Mouse (Mus musculus): ENCODE data around the gene Defb48.

The Defb48 gene

DNA sequence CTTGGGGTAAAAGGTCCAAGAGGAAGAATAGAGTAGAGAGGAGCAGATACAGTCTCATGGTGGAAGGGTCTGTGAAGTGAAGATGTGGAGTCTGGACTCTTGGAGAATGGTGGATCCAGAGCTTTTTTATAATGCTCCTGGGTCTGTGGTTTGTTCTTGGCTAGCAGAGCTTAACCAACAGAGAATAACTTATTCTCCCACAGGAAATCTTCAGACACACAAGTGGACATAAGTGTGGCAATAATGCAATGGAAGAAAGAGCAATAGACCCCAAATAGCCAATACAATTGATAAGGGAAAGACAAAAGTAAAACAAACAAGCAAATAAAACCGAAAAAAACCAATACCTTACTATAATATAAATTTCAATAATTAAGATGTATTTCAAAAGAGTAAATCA is at the start of gene Defb48:
Defb48 (minus strand) TSS at position 101 of the 400 bp plus-strand sequence.
- DNase-seq = no peak

DNA sequence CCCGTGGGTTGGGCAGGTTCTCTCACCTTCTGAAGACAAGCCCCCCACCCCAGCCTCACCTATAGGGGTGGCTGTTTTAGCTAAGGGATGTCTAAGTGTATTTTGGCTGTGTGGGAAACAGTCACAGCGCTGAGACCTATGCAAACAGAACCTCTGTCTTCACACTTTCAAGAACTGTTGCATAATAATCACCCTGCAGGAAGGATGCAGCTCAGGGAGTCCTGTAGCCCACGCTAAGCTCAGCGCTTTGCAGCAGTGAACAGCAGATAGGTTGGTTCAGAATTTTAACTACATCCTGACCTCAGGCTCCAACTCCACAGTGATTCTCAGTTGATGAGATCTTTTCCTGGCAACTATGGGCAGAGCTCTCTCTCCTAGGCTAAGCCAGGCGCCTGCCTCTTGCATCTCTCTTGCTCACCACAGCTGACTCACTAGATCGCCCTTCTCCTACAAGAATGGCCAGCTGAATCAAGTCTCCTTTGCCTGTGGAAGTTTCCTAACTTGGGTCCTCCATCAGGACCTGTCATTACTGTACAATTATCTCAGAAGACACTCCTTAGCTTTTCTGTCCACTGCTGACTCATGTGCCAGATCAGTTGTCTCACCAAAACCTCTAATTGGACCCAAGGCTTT is 36.3 kb upstream of the Defb48 start:
- no peak for DNase-seq

DNA sequence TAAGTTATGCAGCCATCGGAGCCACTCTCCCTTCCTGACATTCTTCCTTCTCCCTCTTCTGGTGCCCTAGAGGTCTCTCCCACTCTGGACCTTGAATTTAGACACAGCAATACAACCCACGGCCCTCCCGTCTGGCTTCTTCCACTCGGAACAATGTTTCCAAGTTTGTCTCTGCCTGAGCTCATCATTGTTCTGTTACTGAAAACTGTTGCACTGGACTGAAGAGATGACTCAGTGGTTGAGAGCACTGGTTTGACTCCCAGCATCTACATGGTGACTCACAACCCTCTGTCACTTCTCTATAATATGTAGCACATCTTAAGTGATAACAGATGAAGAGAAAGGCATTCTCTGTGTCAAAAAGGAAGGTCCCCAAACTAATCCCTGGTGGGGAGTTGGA is 30.4 kb upstream of the Defb48 start:
- no peak for DNase-seq

DNA sequence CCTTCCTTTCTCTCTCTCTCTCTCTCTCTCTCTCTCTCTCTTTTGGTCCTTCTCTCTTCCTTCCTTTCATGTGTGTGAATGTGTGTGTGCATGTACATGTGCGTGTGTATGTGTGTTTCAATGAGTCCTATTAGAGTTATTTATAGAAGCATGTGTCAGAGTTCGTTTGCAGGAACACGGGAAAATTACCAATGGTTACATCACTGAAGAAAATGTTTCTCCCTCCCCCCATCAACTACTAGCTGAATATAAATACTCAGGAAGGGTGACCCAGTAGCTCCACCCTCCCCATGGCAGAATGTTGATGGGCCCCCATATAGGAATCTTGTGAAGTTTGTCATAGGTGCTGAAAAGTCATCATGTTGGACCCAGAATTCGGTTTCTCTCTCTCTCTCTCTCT is 28.8 kb upstream of the Defb48 start:
- DNase-seq = no peak

DNA sequence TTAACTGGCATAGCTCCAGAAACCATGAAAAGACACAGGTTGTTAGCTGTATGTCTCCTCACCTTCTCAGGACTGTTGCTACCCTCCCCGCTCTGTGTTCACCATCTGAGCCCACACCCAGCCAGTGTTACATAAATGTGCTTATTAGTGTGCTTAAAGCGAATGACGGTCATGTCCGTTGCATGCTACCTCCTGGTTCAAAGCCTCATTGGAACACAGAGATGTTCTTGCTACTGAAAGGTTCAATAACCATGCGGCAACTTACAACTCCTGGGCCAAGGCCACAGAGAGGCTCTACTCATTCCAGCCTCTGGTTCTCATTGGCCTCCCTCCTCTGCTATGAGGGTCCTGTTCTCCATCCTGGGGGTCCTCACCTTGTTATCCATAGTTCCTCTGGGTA is 27.2 kb upstream of the Defb48 start, which contains the start of gene Defb43:
Defb43 (plus strand) TSS at position 301 of the 400 bp plus-strand sequence.
- DNase-seq = no peak

DNA sequence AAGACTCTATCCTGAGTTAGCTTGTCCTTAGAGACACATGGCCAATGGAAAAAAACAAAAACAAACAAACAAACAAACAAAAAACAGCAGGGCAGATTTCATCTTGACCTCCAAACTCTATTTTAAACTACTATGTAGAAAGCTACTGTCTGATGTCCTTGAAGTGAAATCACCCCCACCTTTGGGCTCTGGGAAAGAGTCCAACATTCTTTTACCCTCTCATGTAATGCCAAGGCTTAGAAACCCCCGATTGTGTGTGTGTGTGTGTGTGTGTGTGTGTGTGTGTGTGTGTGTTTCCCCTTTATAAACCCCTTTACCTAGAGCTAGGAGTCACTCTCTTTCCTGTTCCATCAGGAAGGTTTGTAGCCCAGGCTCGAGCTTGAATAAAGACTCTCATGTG is 18.3 kb upstream of the Defb48 start:
- no peak for DNase-seq

DNA sequence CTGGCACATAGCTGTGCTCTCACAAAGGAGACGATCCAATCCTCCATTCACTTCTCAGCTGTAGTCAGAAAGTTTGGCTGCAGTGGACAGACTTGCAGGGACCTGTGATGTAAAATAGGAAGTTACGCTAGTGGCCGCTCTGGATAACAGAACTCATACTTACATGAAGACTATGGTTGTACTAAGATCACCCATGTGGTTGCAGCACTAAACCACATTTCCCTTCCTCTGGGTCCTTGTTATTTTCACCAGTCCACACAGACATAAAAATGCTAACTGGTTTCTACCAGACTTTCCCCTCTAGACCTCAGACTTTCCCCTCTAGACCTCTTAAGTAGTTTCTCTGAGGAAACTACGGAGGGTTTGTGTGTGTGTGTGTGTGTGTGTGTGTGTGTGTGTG is 14.7 kb upstream of the Defb48 start:
- DNase-seq = no peak

DNA sequence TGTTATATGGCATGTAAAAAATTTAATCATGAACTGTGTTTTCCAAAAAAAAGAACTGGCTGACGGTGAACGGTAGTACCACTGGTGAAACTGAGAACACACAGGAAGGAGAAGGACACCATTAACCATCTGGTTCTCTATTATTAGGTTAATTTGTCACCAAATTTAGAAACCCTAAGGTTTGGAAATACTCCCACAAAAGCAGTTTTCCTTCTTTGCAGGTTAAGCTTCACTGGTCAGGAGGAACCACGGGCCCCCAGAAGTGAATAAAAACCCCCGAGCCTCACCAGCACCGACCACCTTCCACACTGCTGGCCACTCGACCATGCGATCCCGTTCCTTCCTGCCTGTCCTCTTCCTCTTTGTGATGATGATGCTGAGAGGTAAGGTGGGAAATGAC is 13.5 kb upstream of the Defb48 start, which contains the start of gene Defb47:
Defb47 (plus strand) TSS at position 301 of the 400 bp plus-strand sequence.
- no peak for DNase-seq

DNA sequence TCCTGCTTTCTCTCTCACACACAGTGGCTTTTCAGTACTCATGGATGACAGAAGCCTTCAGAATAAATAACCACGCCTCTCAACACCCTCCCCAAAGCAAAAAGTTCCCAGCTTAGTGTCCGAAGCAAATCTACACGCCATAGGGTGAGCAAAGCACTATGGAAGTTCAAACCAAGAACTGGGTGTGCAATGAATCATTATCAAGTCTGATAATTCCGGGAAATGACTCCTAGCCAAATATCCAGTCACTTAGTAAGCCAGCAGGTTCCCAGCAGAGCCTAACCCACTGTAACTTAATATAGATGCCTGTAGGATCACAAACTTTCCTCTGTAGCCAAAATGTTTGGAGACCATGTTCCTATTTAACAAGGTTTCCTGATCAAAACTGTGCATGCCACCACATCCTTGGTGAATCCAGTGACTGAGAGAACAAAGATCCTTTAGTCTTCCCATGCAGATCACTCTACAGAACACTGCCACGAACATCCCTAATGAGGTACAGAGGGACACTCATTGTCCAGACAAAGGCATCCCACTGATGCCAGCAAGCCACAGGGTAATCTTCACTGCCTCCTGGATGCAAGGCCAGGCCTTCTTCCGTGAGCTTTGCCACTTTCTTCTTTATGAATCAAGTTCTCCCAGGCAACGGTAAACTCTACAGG is 7.7 kb upstream of the Defb48 start:
- DNase-seq = no peak

DNA sequence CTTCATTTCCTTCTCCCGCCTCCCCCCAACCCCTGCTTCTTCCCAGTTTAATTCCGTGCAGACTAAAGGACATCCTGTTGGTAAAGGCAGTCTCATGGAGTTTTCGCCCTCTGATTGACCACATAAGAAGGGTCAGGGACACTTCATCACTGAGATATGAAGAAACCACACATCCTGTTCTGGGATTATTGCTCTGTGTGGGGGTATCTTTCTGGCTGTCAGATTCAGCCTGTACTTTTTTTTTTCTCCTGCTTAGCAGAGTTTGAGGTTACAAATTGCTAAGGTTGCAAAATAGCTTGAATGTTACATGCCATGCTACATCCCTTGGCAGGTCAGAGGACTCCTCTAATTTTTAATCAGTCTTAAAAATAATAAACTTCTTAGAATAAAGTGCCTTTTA is 7.0 kb upstream of the Defb48 start:
- DNase-seq = no peak

DNA sequence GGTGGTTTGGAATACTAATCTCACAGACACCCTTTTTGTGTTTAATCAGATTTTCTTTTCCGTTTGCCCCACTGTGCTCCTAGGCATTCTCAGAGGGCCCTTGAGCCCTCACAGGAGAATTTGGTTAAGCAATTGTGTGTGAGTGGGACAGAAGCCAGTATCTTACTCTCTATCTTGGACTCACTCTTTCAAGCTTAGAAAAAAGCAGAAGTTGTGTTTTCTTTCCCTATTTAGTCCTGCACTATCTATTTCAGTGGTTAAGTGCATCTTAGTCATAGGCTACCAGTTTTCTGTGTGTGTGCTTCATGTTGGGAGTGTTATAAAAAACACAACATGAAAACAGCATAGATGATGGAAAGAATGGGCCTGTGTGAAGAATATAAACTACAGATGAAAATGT is 4.5 kb downstream of the Defb48 start:
- DNase-seq = no peak

DNA sequence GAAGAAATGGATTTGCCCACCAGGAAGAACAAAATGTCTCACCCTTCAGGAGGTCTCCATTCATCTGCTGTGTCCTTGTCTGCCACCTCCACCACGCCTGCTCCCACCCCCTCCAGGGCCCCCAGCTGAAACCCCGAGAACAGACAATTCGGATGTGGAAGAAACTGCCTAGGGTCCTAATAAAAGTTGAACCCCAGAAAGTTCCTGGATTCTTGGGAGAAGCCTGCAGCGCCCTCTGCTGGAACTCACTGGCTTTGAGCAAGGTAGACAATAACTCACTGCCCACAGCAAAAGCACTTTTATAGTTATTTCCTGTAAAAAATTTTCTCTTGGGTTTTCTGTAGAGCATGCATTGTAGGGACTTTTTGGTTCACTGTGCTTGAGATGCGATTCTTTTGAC is 9.3 kb downstream of the Defb48 start:
- peak; percentile 30 for DNase-seq

DNA sequence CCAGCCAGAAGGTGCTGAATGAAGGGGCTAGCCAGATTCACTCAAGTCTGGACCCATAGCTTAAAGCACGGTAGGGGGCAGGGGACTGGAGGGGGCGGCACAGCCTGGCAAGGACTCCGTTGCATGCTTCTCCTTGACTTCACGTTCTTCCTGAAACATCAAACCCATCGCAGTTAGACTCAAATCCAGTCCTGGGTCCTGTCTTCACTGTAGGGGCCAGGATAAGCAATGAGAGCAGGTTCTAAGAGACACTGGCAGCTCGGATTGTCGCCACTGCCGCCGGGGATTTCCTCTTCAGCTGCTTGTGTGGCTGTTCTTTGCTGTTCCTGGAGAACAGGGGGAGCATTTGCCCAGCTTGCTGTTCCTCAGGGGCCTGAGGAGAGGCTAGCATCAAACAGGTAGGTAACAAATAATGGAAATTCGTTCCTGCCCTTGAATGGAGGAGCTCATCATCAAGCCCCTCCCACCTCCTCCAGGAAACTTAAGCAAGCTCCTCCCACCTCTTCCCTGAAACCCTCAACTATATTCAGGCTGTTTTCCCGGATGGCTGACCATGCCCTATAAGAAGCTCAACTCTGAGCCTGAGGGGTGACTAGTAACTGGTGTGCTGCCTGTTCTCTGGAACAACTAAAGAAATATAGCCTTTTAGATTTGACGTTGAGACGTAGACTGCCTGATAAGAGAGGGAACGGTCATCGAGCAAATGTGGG is 18.3 kb downstream of the Defb48 start:
- DNase-seq = no peak

DNA sequence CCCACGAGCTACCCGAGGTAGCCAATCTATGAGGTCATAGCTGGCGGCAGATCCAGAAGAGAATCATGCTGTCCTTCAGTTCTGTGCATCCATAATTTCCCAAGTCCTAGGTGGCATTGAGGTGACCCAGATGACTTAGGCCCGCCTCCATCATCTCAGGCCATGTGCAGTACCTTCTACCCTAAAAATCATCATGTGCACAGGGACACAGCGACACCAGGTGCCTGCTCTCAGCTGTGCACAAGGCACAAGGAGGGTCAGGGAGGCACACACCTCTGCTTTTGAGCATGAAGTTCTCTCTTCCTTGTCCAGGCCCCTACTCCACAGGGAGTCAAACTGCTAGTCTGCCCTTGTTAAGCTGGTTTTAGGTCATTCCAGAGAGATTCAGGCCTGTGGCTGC is 19.0 kb downstream of the Defb48 start:
- DNase-seq = no peak

DNA sequence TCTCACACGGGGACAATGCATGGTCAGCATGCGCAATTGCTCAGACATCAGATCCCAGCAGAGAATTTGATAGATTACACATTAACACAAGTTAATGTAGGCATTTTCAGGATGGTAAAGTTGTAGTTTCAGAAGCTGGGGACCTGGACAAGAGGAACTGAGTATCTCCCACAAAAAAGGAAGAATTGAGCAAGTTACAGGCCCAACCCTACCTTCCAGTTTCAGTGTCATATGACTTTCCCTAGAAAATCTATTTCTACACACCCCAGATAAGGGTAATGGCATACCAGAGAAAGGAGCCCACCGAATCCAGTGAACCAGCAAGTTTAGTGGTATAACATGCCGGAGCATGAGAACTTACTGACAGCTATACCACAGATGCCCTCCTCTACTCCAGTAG is 20.7 kb downstream of the Defb48 start:
- DNase-seq = no peak

DNA sequence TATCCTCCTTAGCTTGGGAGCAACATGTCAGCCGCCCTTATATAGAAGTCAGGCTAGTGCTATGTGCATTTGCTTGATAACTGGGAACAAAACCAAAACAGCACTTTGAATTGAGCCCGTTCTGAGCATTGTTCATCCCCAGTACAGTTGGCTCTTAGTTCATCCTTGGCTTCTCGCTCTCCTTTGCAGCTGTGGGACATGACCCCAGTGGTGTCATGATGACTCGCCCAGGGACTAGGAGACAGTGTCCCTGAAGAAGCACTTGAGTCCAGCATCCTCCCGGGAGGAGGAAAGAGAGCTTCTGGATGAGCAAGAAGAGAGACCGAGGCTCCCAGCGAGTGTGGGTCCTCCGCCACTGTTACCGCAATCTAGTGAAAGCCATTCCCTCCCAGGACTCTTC is 28.2 kb downstream of the Defb48 start:
- DNase-seq = no peak

DNA sequence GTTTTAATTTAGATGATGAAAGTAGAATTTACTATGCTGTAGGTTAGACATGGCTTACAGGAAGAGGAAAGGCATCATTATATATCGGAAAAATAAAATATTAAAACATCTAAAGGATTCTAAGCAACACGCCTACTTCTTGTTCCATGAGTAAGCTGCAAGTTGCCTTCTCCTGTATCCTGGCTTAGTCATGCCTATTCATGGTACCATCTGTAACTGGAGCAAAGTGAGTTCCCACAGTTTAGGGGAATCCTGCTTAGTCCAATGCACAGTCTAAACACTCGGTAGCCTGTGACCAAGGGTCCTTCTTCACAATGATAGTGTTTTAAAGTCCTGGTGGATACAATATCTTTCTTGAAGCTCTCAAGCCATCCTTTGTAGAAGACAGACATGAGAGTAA is 37.5 kb downstream of the Defb48 start:
- DNase-seq = no peak

DNA sequence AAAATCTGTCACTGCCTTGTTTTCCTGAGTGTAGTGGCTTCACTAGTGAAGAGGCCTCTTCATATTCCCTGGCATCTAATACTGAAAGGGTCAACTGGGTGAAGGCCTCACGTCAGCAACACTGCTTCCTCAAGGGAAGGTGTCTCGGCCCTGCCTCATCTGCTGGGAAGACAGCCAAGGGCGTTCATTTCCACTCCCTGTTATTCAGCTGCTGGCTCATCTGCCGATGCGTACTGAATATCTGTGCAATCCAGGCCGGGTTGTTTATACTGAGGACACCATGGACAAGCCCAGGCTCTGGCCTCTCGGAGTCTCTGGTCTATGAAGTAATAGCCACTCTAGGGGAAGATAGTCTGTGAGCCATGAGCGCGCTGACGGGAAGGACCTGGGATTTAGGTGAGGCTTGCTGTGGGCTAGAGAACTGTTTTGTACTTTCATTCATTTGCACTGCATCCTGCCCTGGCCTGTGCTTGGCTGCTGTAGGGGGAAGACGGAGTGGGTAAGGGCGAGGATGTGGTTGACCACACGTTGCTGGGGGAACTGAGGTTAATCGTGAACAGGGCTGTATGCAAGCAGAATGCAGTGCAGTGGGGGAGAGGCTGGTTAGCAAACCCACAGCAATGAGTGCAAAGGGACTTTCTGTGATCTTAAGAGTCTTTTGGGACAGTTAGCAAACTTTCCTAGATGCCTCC is 43.8 kb downstream of the Defb48 start:
- no peak for DNase-seq

DNA sequence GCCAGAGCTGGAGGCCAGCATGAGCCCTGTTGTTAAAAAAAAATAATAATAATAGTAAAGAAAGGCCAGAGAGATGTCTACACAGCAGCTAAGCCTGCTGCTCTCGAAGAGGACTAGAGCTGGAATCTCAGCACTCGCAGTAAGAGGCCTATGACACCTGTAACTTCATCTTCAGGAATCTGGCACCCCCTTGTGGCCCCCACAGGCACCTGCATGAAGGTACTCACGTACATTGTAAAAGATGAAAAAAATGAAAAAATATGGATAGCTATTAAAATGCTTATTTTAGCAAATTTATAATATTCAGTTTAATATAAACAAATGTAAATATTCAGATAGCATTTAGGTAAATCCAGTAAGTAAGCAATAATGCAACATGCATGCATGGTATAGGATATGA is 44.9 kb downstream of the Defb48 start:
- no peak for DNase-seq

DNA sequence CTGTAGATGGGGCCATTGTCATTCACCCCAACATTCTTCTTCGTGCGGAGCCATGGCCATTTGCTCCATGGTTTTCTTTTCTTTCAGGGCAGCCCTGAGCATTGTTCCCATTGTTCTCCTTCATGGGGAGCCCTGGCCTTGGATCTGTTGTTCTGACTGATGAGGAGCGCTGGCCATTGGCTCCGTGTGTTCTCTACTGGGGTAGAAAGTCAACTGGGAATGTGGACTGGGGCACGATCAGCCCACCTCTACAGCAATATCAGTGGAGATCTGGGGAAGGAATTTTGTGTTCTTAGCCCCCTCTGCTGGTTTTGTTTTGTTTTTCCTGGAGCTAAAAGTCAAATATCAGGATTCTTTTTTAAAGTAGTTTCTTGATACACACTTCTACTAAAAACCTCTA is 46.6 kb downstream of the Defb48 start:
- peak; percentile 31 for DNase-seq

DNA sequence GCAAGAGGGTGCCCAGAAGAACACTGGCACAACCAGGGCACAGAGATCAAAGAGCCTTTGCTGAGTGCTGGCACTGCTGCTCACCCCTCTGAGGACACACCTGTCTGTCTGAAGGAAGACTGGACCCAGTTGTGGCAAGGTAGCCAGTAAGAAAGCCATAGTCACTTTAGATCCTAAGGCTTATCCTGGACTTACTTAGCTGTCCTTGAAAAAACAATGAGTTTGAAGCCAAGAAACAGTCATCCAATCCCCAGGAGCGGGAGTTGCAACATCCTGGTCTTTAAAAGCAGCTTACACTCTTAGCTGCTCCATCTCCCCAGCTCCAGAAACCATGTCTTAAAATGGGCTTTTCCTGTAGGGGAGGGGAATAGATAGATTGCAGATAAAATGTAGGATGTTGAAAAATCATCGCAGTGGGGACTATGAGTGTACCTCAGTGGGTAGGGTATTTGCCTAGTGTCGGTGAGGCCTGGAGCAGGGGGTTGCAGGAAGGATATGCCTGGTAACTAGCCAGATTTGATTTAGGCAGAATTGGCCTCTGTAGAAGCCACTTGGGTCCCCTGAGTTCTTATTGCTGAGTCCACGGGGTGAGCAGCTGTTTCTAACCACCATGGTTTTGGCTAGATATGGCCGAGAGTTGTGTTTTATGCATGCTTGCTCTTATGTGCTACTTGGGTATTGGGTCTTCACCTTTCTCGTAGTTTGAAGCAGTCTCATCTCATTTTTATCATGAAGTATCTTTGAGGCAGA is 47.5 kb downstream of the Defb48 start:
- no peak for DNase-seq

DNA sequence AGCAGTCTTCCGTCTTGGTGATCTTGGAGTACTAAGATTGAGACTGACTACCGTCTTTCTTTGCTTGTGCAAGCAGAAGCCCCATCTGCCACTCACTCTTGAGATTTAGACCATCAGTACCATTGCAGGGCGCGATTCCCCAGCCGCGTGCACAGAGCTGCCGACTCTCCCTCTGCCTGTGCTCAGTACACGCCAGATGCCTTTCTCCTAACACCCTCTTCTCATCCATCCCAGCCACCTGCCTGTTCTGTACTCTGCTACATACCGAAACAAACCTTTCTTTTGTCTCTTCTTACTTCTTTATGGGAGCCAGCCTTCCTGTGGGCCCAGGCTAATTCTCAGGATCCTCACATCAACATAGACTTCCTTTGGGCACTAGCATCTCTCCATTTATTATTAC is 48.9 kb downstream of the Defb48 start:
- no peak for DNase-seq

DNA sequence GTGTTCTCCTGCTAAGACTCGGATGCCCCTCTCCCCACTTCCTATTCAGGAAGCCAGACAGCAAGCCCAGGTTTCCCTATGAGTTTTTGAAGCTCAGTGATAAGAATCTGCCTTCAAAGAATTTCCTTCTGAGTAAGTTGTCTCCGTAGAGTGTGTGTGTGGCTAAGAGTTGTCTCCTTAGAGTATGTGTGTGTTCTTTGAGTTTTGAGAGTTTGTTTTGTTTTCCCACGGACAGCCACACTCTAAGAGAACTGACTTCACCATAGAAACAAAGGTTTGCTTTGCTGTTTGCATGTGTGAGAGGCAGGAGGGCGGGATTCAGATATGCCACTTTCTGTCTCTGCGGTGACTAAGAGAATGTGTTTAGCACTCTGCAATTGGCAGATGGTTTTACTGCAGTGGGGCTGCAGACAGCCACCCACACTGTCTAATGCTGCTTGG is 56.2 kb downstream of the Defb48 start:
- no peak for DNase-seq

All from cerebellum, adult 9-11 months (tissue).